Mouse (Mus musculus) stomach, embryonic 15.5 days (tissue): ENCODE data around the gene Arpc3. TPM values are rescaled to one million over a fixed set of nuclear protein-coding genes. Genes with fewer than 3 reads are reported as not detected.
"Not testable (repeated sequence)": the region's sequence is repeated elsewhere in the genome, so short reads cannot be mapped to it uniquely, and the experiment has no call there.

Experiments used
- ATAC-seq: fragments of 200-750 bp; cut with Nextera tagmentation; 2 replicates; pipeline ENCODE4 v1.8.0; 2017; ENCODE audit warnings: low read depth, moderate number of reproducible peaks, moderate TSS enrichment; ENCODE audit not compliant: insufficient read depth, low FRiP score
- H3K27ac ChIP-seq: fragments of 300-500 bp; sonication (generic); 2 replicates; pipeline ENCODE4 v1.5.1; 2015; ENCODE audit warnings: mild to moderate bottlenecking, inconsistent platforms
- H3K27me3 ChIP-seq: fragments of 300-500 bp; sonication (generic); replicated peaks from 2 replicates; pipeline ENCODE4 v1.6.1; 2015; ENCODE audit warnings: inconsistent platforms
- H3K36me3 ChIP-seq: fragments of 300-500 bp; sonication (generic); 2 replicates; pipeline ENCODE4 v1.6.1; 2015; ENCODE audit warnings: inconsistent platforms
- H3K4me1 ChIP-seq: fragments of 300-500 bp; sonication (generic); 2 replicates; pipeline ENCODE4 v1.6.1; 2015; ENCODE audit warnings: inconsistent platforms
- H3K4me2 ChIP-seq: fragments of 300-500 bp; sonication (generic); 2 replicates; pipeline ENCODE4 v1.6.1; 2015; ENCODE audit warnings: mild to moderate bottlenecking, inconsistent platforms
- H3K4me3 ChIP-seq: fragments of 300-500 bp; sonication (generic); replicated peaks from 2 replicates; pipeline ENCODE4 v1.5.1; 2015; ENCODE audit warnings: inconsistent platforms
- H3K9ac ChIP-seq: fragments of 300-500 bp; sonication (generic); 2 replicates; pipeline ENCODE4 v1.6.1; 2015; ENCODE audit warnings: inconsistent platforms
- H3K9me3 ChIP-seq: fragments of 300-500 bp; sonication (generic); 2 replicates; pipeline ENCODE4 v1.6.1; 2016; ENCODE audit warnings: inconsistent platforms
- WGBS: fragments of 180-500 bp; shearing (Covaris S2); methylation state at CpG from one replicate; pipeline ENCODE4 v1.1.7; 2015; 5-methylcytosine and 5-hydroxymethylcytosine counted together
- polyA plus RNA-seq: library from polyadenylated mRNA; unstranded; fragments of >200 nt; fragmentation: Nextera tagmentation; extraction: Ambion mirVana; gene quantifications from 2 replicates; pipeline ENCODE4 v1.2.1, GENCODE M21; 2015

The Arpc3 gene
- polyA plus RNA-seq, 1 experiment from 2014 or later: 148 TPM

DNA sequence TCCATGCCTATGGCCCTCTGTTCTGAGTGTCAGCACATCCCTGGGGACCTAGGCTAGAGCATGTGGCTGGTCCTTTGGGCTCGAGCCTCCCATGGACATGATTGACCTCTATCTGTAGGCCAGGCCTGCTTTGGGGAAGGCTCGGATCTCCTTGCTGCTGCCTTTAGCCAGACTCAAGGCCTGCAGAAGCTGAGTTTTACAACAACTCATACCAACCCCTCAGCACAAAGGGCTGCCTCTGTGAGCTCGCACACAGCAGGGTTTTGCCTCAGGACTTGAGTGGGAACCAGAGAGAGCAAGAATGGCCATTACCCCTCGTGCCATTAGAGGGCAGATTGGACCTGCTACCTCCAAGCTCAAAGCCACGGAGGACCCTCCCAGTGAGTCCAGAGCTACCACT, 57.2 kb downstream of the Arpc3 start:
- H3K27me3 ChIP-seq: no peaks in the 10 kb centered on the region
- 75% methylated on average over 5 of the region's 5 CpGs for WGBS
- no peaks in the 10 kb centered on the region for H3K4me1 ChIP-seq
- no peak overlapping the region for H3K4me2 ChIP-seq
- no peak overlapping the region for H3K9ac ChIP-seq
- no peak overlapping the region for H3K27ac ChIP-seq
- peaks cover 30% of the 10 kb centered on the region for H3K36me3 ChIP-seq
- H3K4me3 ChIP-seq: no peak overlapping the region
- H3K9me3 ChIP-seq: no peaks in the 10 kb centered on the region
- ATAC-seq: no peak

GRCm38 (mm10) chr5:122449946-122450345, 58.3 kb downstream of the Arpc3 start:
- H3K9me3 ChIP-seq: no peaks in the 10 kb centered on the region
- H3K4me1 ChIP-seq: no peaks in the 10 kb centered on the region
- peaks cover 32% of the 10 kb centered on the region for H3K36me3 ChIP-seq
- no peak overlapping the region for H3K9ac ChIP-seq
- H3K4me3 ChIP-seq: no peak overlapping the region
- no peaks in the 10 kb centered on the region for H3K27me3 ChIP-seq
- WGBS: 61% methylated on average over 7 of the region's 7 CpGs
- no peak overlapping the region for H3K27ac ChIP-seq
- no peak for ATAC-seq
- H3K4me2 ChIP-seq: no peak overlapping the region

- H3K4me3 ChIP-seq: no peak overlapping the region
- WGBS: 59% methylated on average over 5 of the region's 5 CpGs
- H3K27ac ChIP-seq: no peak overlapping the region
- H3K4me1 ChIP-seq: no peaks in the 10 kb centered on the region
- ATAC-seq: no peak
- H3K9ac ChIP-seq: no peak overlapping the region
- H3K4me2 ChIP-seq: no peak overlapping the region
- peaks cover 37% of the 10 kb centered on the region for H3K36me3 ChIP-seq
- no peaks in the 10 kb centered on the region for H3K9me3 ChIP-seq
- H3K27me3 ChIP-seq: no peaks in the 10 kb centered on the region
These were observed 59.2 kb downstream of the Arpc3 start for GRCm38 (mm10) chr5:122450913-122451317.

DNA sequence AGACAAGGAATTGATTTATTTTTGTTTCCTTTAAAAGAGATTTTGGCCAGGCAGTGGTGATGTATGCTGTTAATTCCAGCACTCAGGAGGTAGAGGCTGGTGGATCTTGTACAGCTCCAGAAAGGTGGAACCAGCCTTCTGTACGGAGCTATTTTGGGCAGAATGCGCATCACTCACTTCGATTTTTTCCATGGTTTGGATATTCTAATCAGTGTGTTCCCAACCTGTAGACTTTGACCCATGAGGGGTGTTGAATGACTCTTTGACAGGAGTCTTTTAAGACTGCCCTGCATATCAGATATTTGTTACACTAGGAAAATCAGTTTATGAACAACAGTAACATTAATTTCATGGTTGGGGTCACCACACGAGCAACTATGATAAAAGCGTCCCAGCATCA, 59.6 kb downstream of the Arpc3 start:
- no peaks in the 10 kb centered on the region for H3K27me3 ChIP-seq
- no peaks in the 10 kb centered on the region for H3K4me1 ChIP-seq
- peaks cover 34% of the 10 kb centered on the region for H3K36me3 ChIP-seq
- H3K4me3 ChIP-seq: no peak overlapping the region
- H3K4me2 ChIP-seq: no peak overlapping the region
- no peak for ATAC-seq
- WGBS: 85% methylated on average over 5 of the region's 5 CpGs
- no peaks in the 10 kb centered on the region for H3K9me3 ChIP-seq
- H3K9ac ChIP-seq: no peak overlapping the region
- no peak overlapping the region for H3K27ac ChIP-seq

GRCm38 (mm10) chr5:122452194-122452593, 60.5 kb downstream of the Arpc3 start:
- Histone ChIP-seq H3K27ac (no peak overlapping the region), H3K27me3 (no peaks in the 10 kb centered on the region), H3K36me3 (peaks cover 31% of the 10 kb centered on the region), H3K4me2 (no peak overlapping the region), H3K4me3 (no peak overlapping the region), H3K9ac (no peak overlapping the region), H3K4me1 (no peaks in the 10 kb centered on the region), H3K9me3 (no peaks in the 10 kb centered on the region)
- ATAC-seq: no peak
- 81% methylated on average over 7 of the region's 7 CpGs for WGBS

GRCm38 (mm10) chr5:122453188-122453587, 61.5 kb downstream of the Arpc3 start:
- WGBS: 77% methylated on average over 6 of the region's 6 CpGs
- H3K4me3 ChIP-seq: no peak overlapping the region
- no peak overlapping the region for H3K4me2 ChIP-seq
- H3K9ac ChIP-seq: no peak overlapping the region
- no peak for ATAC-seq
- H3K9me3 ChIP-seq: no peaks in the 10 kb centered on the region
- 0 out of 2 replicates have a peak overlapping the region, but pooled peaks have one; percentile 6 for H3K27ac ChIP-seq
- H3K36me3 ChIP-seq: peaks cover 40% of the 10 kb centered on the region
- no peaks in the 10 kb centered on the region for H3K4me1 ChIP-seq
- no peaks in the 10 kb centered on the region for H3K27me3 ChIP-seq

GRCm38 (mm10) chr5:122454442-122454841, 62.8 kb downstream of the Arpc3 start:
- Histone ChIP-seq H3K27me3 (no peaks in the 10 kb centered on the region), H3K4me3 (no peak overlapping the region), H3K36me3 (peaks cover 53% of the 10 kb centered on the region), H3K27ac (0 out of 2 replicates have a peak overlapping the region, but pooled peaks have one; percentile 17), H3K4me2 (no peak overlapping the region), H3K9me3 (no peaks in the 10 kb centered on the region), H3K4me1 (no peaks in the 10 kb centered on the region), H3K9ac (no peak overlapping the region)
- no peak for ATAC-seq
- WGBS: 98% methylated on average over 4 of the region's 4 CpGs

DNA sequence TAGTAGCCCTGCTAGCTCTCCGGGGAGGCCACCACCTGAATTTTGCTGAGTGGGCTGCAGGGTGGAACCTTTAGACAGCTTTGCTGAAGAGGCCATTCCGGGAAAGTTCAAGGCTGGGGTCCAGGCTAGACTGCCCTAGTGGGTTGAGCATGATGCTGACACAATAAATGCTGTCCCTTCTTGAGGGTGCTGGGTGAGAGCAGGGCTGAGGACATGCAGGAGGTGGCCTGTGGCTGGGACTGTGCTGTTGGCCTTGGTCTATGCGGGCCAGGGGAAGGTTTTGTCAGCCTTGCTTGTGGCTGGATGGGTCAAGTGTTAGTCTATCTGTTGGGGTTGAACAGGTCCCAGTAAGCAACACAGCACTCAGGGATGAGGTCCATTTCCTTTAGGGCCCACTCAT, 63.2 kb downstream of the Arpc3 start:
- WGBS: 91% methylated on average over 3 of the region's 3 CpGs
- ATAC-seq: no peak

DNA sequence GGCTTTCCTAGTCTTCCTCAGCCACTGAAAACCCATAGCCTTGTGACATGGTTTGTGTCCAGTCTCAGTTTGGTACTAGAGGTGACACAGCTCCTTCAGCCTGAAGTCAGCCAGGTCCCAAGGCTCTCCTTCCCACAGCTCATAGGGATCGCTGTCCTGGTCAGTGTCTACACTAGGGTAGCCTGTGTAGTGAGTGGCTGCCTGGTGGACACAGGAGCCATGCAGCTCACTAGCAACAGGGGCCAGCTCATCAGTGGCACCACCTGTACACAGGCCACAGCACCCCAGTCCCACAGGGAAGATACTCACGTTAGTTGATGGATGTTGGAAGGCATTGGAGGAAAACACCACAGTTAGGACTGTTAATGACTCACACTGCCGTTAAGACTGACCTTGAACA, 63.9 kb downstream of the Arpc3 start:
- Histone ChIP-seq H3K4me3 (no peak overlapping the region), H3K27me3 (no peaks in the 10 kb centered on the region), H3K27ac (no peak overlapping the region), H3K9ac (no peak overlapping the region), H3K4me1 (no peaks in the 10 kb centered on the region), H3K36me3 (peaks cover 64% of the 10 kb centered on the region), H3K4me2 (no peak overlapping the region), H3K9me3 (no peaks in the 10 kb centered on the region)
- no peak for ATAC-seq
- 75% methylated on average over 3 of the region's 3 CpGs for WGBS

More for the DNA sequence above, 63.2 kb downstream of the Arpc3 start:
- no peak overlapping the region for H3K9ac ChIP-seq
- H3K4me1 ChIP-seq: no peaks in the 10 kb centered on the region
- H3K27me3 ChIP-seq: no peaks in the 10 kb centered on the region
- no peak overlapping the region for H3K4me2 ChIP-seq
- peaks cover 57% of the 10 kb centered on the region for H3K36me3 ChIP-seq
- H3K9me3 ChIP-seq: no peaks in the 10 kb centered on the region
- no peak overlapping the region for H3K27ac ChIP-seq
- H3K4me3 ChIP-seq: no peak overlapping the region

DNA sequence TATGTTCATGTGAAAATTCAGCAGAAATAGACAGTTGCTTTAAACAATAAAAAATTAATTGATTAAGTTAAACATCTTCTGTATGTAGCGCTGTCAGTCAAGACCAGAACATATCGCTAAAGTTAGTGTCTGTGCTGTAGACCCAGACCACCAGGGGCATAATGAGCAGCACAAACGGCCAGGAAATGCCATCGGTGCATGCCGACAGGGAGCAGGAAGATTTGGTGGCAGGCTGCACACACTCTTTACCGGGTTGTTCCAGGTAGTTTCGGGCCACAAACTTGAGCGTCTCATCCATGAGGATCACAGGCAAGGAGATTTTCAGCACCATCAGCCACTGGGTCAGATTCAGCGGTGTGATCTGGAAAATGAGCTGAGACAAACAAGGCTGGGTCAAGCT, 65.4 kb downstream of the Arpc3 start:
- H3K4me3 ChIP-seq, H3K4me2 ChIP-seq, H3K4me1 ChIP-seq, H3K27me3 ChIP-seq, H3K9me3 ChIP-seq, H3K27ac ChIP-seq, ATAC-seq, H3K9ac ChIP-seq: not testable (repeated sequence)
- WGBS: 86% methylated on average over 9 of the region's 9 CpGs
- H3K36me3 ChIP-seq: peaks cover 75% of the 10 kb centered on the region

GRCm38 (mm10) chr5:122458066-122458465, 66.4 kb downstream of the Arpc3 start:
- Histone ChIP-seq H3K27ac (no peak overlapping the region), H3K4me1 (no peaks in the 10 kb centered on the region), H3K4me2 (no peak overlapping the region), H3K9ac (no peak overlapping the region), H3K4me3 (no peak overlapping the region), H3K27me3 (no peaks in the 10 kb centered on the region), H3K9me3 (no peaks in the 10 kb centered on the region), H3K36me3 (peaks cover 79% of the 10 kb centered on the region)
- 90% methylated on average over 4 of the region's 4 CpGs for WGBS
- ATAC-seq: no peak

DNA sequence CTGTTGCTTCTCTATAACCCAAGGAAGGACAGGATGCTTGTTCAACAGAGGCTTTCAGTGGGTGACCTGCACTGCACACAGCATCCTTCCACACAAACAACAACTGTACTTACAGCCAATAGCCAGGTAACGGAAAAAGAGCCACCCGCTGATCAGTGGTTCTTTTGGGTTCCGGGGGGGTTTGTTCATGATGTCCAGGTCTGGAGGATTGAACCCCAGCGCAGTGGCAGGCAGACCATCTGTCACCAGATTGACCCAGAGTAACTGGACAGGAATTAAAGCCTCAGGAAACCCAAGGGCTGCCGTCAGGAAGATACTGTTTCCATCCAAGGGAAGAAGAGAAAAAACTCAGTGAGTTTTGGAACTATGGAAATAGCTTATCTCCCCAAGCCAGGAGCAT, 67.7 kb downstream of the Arpc3 start:
- ATAC-seq: no peak
- Histone ChIP-seq H3K4me3 (no peak overlapping the region), H3K27ac (no peak overlapping the region), H3K27me3 (no peaks in the 10 kb centered on the region), H3K4me1 (no peaks in the 10 kb centered on the region), H3K36me3 (peaks cover 73% of the 10 kb centered on the region), H3K9ac (no peak overlapping the region), H3K9me3 (no peaks in the 10 kb centered on the region), H3K4me2 (no peak overlapping the region)
- WGBS: 96% methylated on average over 5 of the region's 5 CpGs

- H3K4me3 ChIP-seq: no peak overlapping the region
- no peaks in the 10 kb centered on the region for H3K27me3 ChIP-seq
- H3K9me3 ChIP-seq: no peaks in the 10 kb centered on the region
- H3K4me2 ChIP-seq: no peak overlapping the region
- WGBS: 85% methylated on average over 11 of the region's 11 CpGs
- ATAC-seq: no peak
- H3K9ac ChIP-seq: no peak overlapping the region
- no peaks in the 10 kb centered on the region for H3K4me1 ChIP-seq
- H3K36me3 ChIP-seq: peaks cover 71% of the 10 kb centered on the region
- no peak overlapping the region for H3K27ac ChIP-seq
These were observed 69.0 kb downstream of the Arpc3 start for GRCm38 (mm10) chr5:122460656-122461055.
